Mouse (Mus musculus) lung, postnatal 0 days (tissue): Measurements from ENCODE around the gene Bcl9. TPM values are rescaled to one million over a fixed set of nuclear protein-coding genes. Genes with fewer than 3 reads are reported as not detected.

Experiments used
- ATAC-seq: fragments of 200-750 bp; cut with Nextera tagmentation; 2 replicates; pipeline ENCODE4 v1.8.0; 2017; ENCODE audit warnings: moderate library complexity
- DNase-seq: peaks from one replicate; pipeline ENCODE4 v3.0.0-alpha.2; 2016; ENCODE audit warnings: low spot score
- H3K27ac ChIP-seq: fragments of 300-500 bp; sonication (generic); 2 replicates; pipeline ENCODE4 v1.5.1; 2014; ENCODE audit warnings: antibody characterized with exemption, mild to moderate bottlenecking, low read length, mixed read lengths
- H3K27me3 ChIP-seq: fragments of 300-500 bp; sonication (generic); replicated peaks from 2 replicates; pipeline ENCODE4 v1.6.1; 2014; ENCODE audit warnings: low read length, mixed read lengths; ENCODE audit not compliant: insufficient read depth
- H3K36me3 ChIP-seq: fragments of 300-500 bp; sonication (generic); 2 replicates; pipeline ENCODE4 v1.6.1; 2014; ENCODE audit warnings: low read length, mixed read lengths; ENCODE audit not compliant: insufficient read depth
- H3K4me1 ChIP-seq: fragments of 300-500 bp; sonication (generic); 2 replicates; pipeline ENCODE4 v1.6.1; 2014; ENCODE audit warnings: antibody characterized with exemption, low read depth, low read length, mixed read lengths; ENCODE audit not compliant: insufficient read depth
- H3K4me2 ChIP-seq: fragments of 300-500 bp; sonication (generic); replicated peaks from 2 replicates; pipeline ENCODE4 v1.6.1; 2014; ENCODE audit warnings: low read depth, mild to moderate bottlenecking, low read length, moderate library complexity, mixed read lengths
- H3K4me3 ChIP-seq: fragments of 300-500 bp; sonication (generic); 2 replicates; pipeline ENCODE4 v1.5.1; 2014; ENCODE audit warnings: low read depth, low read length
- H3K9ac ChIP-seq: fragments of 300-500 bp; sonication (generic); replicated peaks from 2 replicates; pipeline ENCODE4 v1.6.1; 2014; ENCODE audit warnings: low read depth, mild to moderate bottlenecking
- H3K9me3 ChIP-seq: fragments of 300-500 bp; sonication (generic); 2 replicates; pipeline ENCODE4 v1.6.1; 2016; ENCODE audit warnings: low read length, mixed read lengths
- CTCF ChIP-seq: IDR thresholded peaks from 2 replicates; pipeline ENCODE4 v1.5.1; 2016; ENCODE audit warnings: antibody characterized with exemption, mild to moderate bottlenecking
- EP300 ChIP-seq: IDR thresholded peaks from 2 replicates; pipeline ENCODE4 v1.6.1; 2016; ENCODE audit warnings: antibody characterized with exemption, mild to moderate bottlenecking, control low read depth
- WGBS: fragments of 180-500 bp; shearing (Covaris S2); extraction: QIAGEN DNeasy Blood & Tissue Kit; methylation state at CpG from one replicate; pipeline ENCODE4 v1.1.7; 2014; 5-methylcytosine and 5-hydroxymethylcytosine counted together
- polyA plus RNA-seq: library from polyadenylated mRNA; unstranded; fragments of >200 nt; fragmentation: Nextera tagmentation; extraction: Ambion mirVana; gene quantifications from 2 replicates; pipeline ENCODE4 v1.2.1, GENCODE M21; 2015

The Bcl9 gene
- polyA plus RNA-seq, 1 experiment from 2014 or later: 27.1 TPM

DNA sequence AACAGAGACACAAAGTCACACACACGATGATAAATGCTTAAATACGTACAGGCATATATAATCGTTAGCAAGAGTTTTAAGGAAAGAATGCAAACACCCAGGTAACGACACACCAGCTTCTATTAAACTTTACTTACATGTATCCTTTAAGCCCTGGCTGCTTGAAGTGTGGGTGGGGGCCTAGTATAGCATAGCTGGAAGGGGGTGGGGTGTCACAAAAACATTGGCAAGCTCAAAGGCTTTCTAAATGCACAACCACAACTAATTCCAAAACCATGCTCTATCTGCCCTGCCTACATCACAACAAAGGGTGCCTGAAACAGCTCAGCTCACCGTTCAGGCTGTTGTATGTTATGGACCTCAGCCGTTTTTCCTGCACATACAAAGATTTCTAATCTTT lies 57.9 kb downstream of the Bcl9 start:
- no peaks in the 10 kb centered on the region for H3K36me3 ChIP-seq
- H3K4me2 ChIP-seq: no peak overlapping the region
- ATAC-seq (no peak), DNase-seq (no peak)
- WGBS: 87% methylated on average over 6 of the region's 6 CpGs
- H3K27me3 ChIP-seq: no peaks in the 10 kb centered on the region
- no peaks in the 10 kb centered on the region for H3K9me3 ChIP-seq
- no peak overlapping the region for H3K27ac ChIP-seq
- no peak overlapping the region for H3K4me3 ChIP-seq
- no peaks in the 10 kb centered on the region for H3K4me1 ChIP-seq
- H3K9ac ChIP-seq: no peak overlapping the region
- TF ChIP-seq CTCF (no peak), EP300 (no peak)

DNA sequence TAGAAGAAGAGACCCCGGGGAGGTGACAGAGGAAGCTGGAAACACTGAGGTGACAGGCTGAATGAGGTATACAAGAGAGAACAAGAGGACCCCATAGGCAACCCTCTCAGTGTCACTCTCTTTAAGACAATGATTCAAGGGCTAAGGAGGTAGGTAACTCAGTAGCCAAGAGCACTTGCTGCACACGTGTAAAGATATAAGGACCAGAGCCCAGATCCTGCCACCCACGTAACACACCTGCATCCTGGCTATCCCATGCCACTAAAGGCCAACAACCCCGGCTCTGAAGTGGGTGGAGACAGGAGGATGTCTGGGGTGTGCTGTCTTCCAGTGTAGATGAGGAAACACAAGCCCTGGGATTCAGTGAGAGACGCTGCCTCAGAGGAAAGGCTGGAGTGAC lies 58.4 kb downstream of the Bcl9 start:
- ATAC-seq: no peak
- 78% methylated on average over 5 of the region's 5 CpGs for WGBS
- H3K4me3 ChIP-seq: no peak overlapping the region

DNA sequence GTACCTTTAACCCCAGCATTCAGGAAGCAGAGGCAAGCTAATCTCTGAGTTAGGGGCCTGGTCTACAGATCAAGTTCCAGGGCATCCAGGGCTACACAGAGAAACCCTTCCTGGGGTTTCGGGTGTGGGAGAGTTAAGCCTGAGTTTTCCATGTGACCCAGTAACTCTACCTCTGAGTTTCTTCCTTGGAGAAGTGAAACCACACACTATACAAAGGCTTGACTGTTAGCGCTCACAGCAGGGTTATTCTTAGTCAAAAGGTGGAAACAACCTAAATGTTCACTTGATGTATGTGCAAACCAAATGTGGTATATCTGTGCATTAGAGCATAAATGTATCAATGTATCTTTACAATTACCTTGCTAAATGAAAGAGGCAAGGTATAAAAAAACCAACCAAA lies 59.2 kb downstream of the Bcl9 start:
- no peak overlapping the region for H3K9ac ChIP-seq
- ATAC-seq: no peak
- H3K27ac ChIP-seq: no peak overlapping the region
- H3K4me2 ChIP-seq: no peak overlapping the region
- no peak overlapping the region for H3K4me3 ChIP-seq
- DNase-seq: no peak
- H3K27me3 ChIP-seq: no peaks in the 10 kb centered on the region
- no peaks in the 10 kb centered on the region for H3K9me3 ChIP-seq
- TF ChIP-seq EP300: no peak
- TF ChIP-seq CTCF: no peak
- no peaks in the 10 kb centered on the region for H3K4me1 ChIP-seq
- no peaks in the 10 kb centered on the region for H3K36me3 ChIP-seq
- WGBS: 81% methylated on average over 2 of the region's 2 CpGs

More for the DNA sequence above, 58.4 kb downstream of the Bcl9 start:
- Histone ChIP-seq H3K9me3 (no peaks in the 10 kb centered on the region), H3K27me3 (no peaks in the 10 kb centered on the region), H3K36me3 (no peaks in the 10 kb centered on the region), H3K9ac (no peak overlapping the region), H3K4me2 (no peak overlapping the region), H3K27ac (no peak overlapping the region), H3K4me1 (no peaks in the 10 kb centered on the region)
- TF ChIP-seq CTCF (no peak), EP300 (no peak)
- no peak for DNase-seq

DNA sequence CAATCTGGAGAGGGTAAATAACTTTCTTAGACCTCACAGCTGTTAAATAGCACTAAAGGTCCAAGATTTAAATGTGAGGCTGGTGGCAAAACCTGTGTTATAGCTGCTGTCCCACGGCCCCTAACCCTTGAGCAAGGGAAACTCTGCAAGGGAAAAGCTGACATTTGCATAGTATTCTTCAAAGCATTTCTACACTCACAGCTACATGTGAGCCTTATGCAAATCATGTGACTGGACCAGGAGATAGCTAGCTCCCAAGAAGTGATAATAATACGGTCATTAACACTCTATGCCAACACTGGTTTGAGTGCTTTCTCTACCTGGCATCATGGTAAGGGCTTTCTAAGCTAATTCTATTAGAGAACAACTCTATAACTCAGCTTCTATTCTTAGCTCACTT lies 60.3 kb downstream of the Bcl9 start:
- Histone ChIP-seq H3K4me3 (no peak overlapping the region), H3K36me3 (no peaks in the 10 kb centered on the region), H3K9ac (no peak overlapping the region), H3K4me2 (no peak overlapping the region), H3K27ac (no peak overlapping the region), H3K27me3 (no peaks in the 10 kb centered on the region), H3K9me3 (no peaks in the 10 kb centered on the region), H3K4me1 (no peaks in the 10 kb centered on the region)
- ATAC-seq: no peak
- no peak for TF ChIP-seq CTCF
- no peak for DNase-seq
- WGBS: 79% methylated on average over 2 of the region's 2 CpGs

DNA sequence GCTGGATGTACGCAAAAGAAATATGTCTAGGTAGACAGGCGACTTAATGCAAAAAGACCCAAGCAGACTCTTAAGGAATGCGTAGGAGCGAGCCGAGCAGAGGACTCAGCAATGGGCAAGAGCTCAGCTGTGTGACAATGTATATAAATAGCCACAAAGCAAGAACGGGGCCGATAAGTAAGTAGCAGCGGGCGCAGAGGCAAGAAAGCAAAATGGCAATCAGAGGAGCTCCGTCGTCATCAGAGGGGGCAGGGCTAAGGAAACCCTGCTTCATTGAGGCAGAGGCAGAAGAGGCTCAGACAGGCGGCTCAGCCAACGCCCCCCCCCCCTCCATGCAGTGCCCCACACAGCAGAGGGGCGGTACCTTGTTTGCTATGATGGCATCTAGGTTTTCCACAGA lies 62.9 kb downstream of the Bcl9 start:
- Histone ChIP-seq H3K9ac (no peak overlapping the region), H3K36me3 (no peaks in the 10 kb centered on the region), H3K27ac (no peak overlapping the region)

DNA sequence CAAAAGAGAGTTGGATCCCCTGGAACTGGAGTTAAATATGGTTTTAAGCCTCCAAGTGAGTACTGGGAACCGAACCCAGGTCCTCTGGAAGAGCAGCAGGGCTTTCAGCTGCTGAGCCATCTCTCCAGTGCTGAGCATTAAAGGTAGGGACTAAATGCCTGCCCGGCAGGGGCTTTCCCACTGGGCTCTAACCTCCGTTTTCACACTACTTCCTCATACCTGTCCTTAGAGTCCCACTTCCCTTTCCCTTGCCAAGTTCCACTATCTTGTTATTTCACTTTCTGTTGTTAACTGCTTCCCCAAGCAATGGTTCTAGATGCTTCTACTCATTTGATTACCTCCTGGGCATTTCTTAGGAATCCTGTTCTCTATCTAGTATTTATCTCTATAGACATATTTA lies 65.4 kb downstream of the Bcl9 start:
- H3K27ac ChIP-seq: no peak overlapping the region

More for the DNA sequence above, 62.9 kb downstream of the Bcl9 start:
- H3K4me3 ChIP-seq: no peak overlapping the region
- no peak for TF ChIP-seq EP300
- no peak for TF ChIP-seq CTCF
- WGBS: 82% methylated on average over 14 of the region's 14 CpGs
- ATAC-seq (no peak), DNase-seq (no peak)
- no peaks in the 10 kb centered on the region for H3K4me1 ChIP-seq
- H3K4me2 ChIP-seq: no peak overlapping the region
- no peaks in the 10 kb centered on the region for H3K27me3 ChIP-seq
- H3K9me3 ChIP-seq: no peaks in the 10 kb centered on the region

DNA sequence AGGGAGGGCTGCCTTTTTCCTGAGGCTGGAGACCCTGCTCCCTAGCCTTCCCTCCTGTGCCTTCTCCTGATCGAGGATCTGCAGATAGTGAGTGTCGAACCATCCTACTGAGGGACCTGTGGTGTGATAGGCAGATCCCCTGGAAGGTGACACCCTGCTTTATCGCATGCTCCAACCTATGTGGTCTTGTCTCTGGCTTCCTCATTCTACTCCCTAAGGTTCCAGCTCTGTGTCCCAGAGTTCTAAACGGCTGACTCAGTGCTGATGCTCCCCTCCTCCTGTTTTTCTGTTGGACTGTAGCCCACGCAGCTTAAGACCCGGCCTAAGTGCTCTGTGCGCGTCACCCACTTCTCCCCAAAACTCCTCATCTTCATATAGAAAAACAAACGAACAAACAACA lies 65.9 kb downstream of the Bcl9 start:
- no peak for ATAC-seq
- Histone ChIP-seq H3K4me1 (no peaks in the 10 kb centered on the region), H3K27me3 (no peaks in the 10 kb centered on the region), H3K4me2 (no peak overlapping the region), H3K9ac (no peak overlapping the region), H3K36me3 (no peaks in the 10 kb centered on the region), H3K9me3 (no peaks in the 10 kb centered on the region), H3K4me3 (no peak overlapping the region), H3K27ac (no peak overlapping the region)
- 72% methylated on average over 9 of the region's 9 CpGs for WGBS
- no peak for DNase-seq
- TF ChIP-seq EP300 (no peak), CTCF (no peak)

More for the DNA sequence above, 65.4 kb downstream of the Bcl9 start:
- peak; percentile 71 for DNase-seq
- no peaks in the 10 kb centered on the region for H3K27me3 ChIP-seq
- no peaks in the 10 kb centered on the region for H3K4me1 ChIP-seq
- ATAC-seq: no peak
- 56% methylated on average over 3 of the region's 3 CpGs for WGBS
- no peaks in the 10 kb centered on the region for H3K36me3 ChIP-seq
- no peak overlapping the region for H3K4me3 ChIP-seq
- TF ChIP-seq EP300 (no peak), CTCF (no peak)
- no peak overlapping the region for H3K4me2 ChIP-seq
- no peaks in the 10 kb centered on the region for H3K9me3 ChIP-seq
- H3K9ac ChIP-seq: no peak overlapping the region
